Mouse (Mus musculus): ENCODE data around the gene Iqschfp.

Gene Iqschfp

DNA sequence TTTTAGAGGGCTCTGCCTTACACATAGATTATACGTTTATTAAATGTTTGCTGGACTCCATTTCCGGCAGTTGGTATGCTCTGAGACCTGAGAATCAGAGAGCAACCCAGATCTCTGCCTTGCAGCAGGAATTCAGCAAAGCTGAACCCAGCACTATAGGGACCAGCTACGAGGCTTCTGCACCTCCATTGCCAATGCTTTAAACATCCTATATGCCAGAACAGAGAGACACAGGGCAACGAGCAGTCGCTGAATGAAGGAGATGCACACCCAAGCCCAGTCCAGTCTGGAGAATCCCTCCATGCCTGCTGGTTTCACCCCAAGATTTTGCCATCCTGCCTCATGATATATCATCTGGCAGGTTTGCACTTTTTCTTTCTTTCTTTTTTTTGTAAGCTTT lies 684.9 kb downstream of the Iqschfp start:
- DNase-seq (ENCODE audit: low read depth, low spot score): no peak
- no peaks in the 10 kb centered on the region for H3K27me3 ChIP-seq (ENCODE audit: control insufficient read depth, insufficient read depth, low read length, poor library complexity, severe bottlenecking)
- H3K36me3 ChIP-seq (ENCODE audit: control insufficient read depth, insufficient read depth, low read length, poor library complexity, severe bottlenecking): no peaks in the 10 kb centered on the region; the same call in 1 of the 2 replicates

DNA sequence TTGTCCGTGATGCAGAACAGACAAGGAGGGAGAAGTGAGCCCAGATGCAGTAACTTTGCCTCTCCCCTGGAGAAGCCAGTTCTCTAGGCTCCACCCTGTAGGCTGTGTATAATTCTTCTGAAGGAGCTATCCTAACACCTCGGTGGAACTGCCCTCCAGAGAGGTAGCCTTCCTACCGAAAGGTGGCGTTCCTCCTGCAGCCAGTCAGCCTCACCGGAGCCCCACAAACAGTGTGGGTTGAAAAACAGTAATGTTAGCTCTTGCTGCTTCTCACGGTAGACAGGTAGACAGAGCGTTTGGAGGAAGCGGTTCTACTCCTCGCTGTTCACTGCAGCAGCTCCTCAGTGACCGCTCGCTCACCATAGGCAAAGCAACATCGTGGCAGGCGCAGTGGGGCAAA lies 689.6 kb downstream of the Iqschfp start:
- Histone ChIP-seq H3K36me3 (ENCODE audit: control insufficient read depth, insufficient read depth, low read length, poor library complexity, severe bottlenecking) (no peaks in the 10 kb centered on the region; the same call in 1 of the 2 replicates), H3K27me3 (ENCODE audit: control insufficient read depth, insufficient read depth, low read length, poor library complexity, severe bottlenecking) (no peaks in the 10 kb centered on the region)
- no peak for DNase-seq (ENCODE audit: low read depth, low spot score)

- H3K36me3 ChIP-seq (ENCODE audit: control insufficient read depth, insufficient read depth, low read length, poor library complexity, severe bottlenecking): no peaks in the 10 kb centered on the region; the same call in 1 of the 2 replicates
- DNase-seq (ENCODE audit: low read depth, low spot score): peak; percentile 29
- no peaks in the 10 kb centered on the region for H3K27me3 ChIP-seq (ENCODE audit: control insufficient read depth, insufficient read depth, low read length, poor library complexity, severe bottlenecking)
Measured at GRCm38 (mm10) chr3:68582103-68582740, 690.2 kb downstream of the Iqschfp start.

- H3K36me3 ChIP-seq (ENCODE audit: control insufficient read depth, insufficient read depth, low read length, poor library complexity, severe bottlenecking): no peaks in the 10 kb centered on the region; the same call in 1 of the 2 replicates
- no peak for DNase-seq (ENCODE audit: low read depth, low spot score)
- H3K27me3 ChIP-seq (ENCODE audit: control insufficient read depth, insufficient read depth, low read length, poor library complexity, severe bottlenecking): no peaks in the 10 kb centered on the region
Measured at GRCm38 (mm10) chr3:68583031-68583693, 691.1 kb downstream of the Iqschfp start.

- Histone ChIP-seq H3K27me3 (ENCODE audit: control insufficient read depth, insufficient read depth, low read length, poor library complexity, severe bottlenecking) (no peaks in the 10 kb centered on the region), H3K36me3 (ENCODE audit: control insufficient read depth, insufficient read depth, low read length, poor library complexity, severe bottlenecking) (no peaks in the 10 kb centered on the region; the same call in 1 of the 2 replicates)
- DNase-seq (ENCODE audit: low read depth, low spot score): no peak
Measured at GRCm38 (mm10) chr3:68583771-68584511, 691.9 kb downstream of the Iqschfp start.

GRCm38 (mm10) chr3:68585213-68585612 lies 693.2 kb downstream of the Iqschfp start:
- Histone ChIP-seq H3K36me3 (ENCODE audit: control insufficient read depth, insufficient read depth, low read length, poor library complexity, severe bottlenecking) (no peaks in the 10 kb centered on the region; the same call in 1 of the 2 replicates), H3K27me3 (ENCODE audit: control insufficient read depth, insufficient read depth, low read length, poor library complexity, severe bottlenecking) (no peaks in the 10 kb centered on the region)
- no peak for DNase-seq (ENCODE audit: low read depth, low spot score)

DNA sequence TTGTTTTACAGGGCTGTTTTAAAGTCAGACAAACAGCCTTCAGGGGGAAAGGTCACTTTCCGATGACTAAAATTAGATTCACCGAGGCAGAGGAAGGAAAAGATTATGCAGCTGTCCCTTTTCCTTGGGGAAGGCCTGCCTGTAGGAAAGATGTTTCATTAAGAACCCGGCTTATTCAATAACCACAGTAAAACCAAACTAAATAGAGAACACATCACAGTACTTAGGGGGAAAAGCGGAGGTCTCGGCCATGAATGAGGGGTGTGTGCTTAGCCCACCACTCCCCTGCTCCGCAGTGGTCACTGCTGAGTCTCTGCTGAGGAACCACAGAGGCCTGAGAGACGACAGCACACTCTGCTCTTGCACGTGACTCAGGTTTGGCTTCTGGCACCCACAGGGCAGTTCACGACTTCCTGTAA lies 694.6 kb downstream of the Iqschfp start:
- DNase-seq (ENCODE audit: low read depth, low spot score): no peak
- Histone ChIP-seq H3K27me3 (ENCODE audit: control insufficient read depth, insufficient read depth, low read length, poor library complexity, severe bottlenecking) (no peaks in the 10 kb centered on the region), H3K36me3 (ENCODE audit: control insufficient read depth, insufficient read depth, low read length, poor library complexity, severe bottlenecking) (no peaks in the 10 kb centered on the region; the same call in 1 of the 2 replicates)

- Histone ChIP-seq H3K36me3 (ENCODE audit: control insufficient read depth, insufficient read depth, low read length, poor library complexity, severe bottlenecking) (no peaks in the 10 kb centered on the region), H3K27me3 (ENCODE audit: control insufficient read depth, insufficient read depth, low read length, poor library complexity, severe bottlenecking) (no peaks in the 10 kb centered on the region)
- DNase-seq (ENCODE audit: low read depth, low spot score): no peak
Measured at GRCm38 (mm10) chr3:68587567-68588245, 695.7 kb downstream of the Iqschfp start.

DNA sequence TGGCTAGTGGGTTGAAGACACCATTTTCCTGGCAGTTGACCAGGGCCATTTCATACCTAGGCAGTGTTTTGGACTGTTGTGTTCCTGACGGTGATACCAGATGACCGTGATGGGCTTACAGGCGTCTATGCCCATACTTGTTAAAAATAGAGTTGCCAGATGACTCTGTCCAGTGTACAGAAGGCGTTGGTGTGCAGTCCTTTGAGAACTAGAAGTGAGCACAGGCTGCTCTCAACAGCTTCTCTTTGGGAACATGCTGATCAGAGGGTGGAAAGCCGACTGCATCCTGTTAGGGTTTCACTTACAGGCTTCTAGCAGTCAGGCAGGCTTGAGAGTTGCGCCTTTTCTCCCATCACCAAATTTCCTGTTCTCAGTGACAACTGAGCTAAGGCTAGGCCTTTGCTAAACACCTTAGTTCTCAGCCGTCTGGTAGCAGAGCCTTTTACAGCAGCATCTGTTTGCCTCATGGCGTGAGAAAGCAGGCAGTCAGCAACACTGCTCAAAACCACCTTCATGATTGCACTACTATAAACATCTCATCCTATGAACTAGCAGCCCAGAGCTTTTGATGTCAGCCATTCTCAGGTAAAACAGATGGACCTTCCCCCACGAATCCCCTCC lies 697.3 kb downstream of the Iqschfp start:
- Histone ChIP-seq H3K36me3 (ENCODE audit: control insufficient read depth, insufficient read depth, low read length, poor library complexity, severe bottlenecking) (no peaks in the 10 kb centered on the region), H3K27me3 (ENCODE audit: control insufficient read depth, insufficient read depth, low read length, poor library complexity, severe bottlenecking) (no peaks in the 10 kb centered on the region)

GRCm38 (mm10) chr3:68590436-68590835 lies 698.4 kb downstream of the Iqschfp start:
- Histone ChIP-seq H3K36me3 (ENCODE audit: control insufficient read depth, insufficient read depth, low read length, poor library complexity, severe bottlenecking) (no peaks in the 10 kb centered on the region), H3K27me3 (ENCODE audit: control insufficient read depth, insufficient read depth, low read length, poor library complexity, severe bottlenecking) (no peaks in the 10 kb centered on the region)
- no peak for DNase-seq (ENCODE audit: low read depth, low spot score)

More for the DNA sequence above, 697.3 kb downstream of the Iqschfp start:
- no peak for DNase-seq (ENCODE audit: low read depth, low spot score)

GRCm38 (mm10) chr3:68592575-68592974 lies 700.5 kb downstream of the Iqschfp start:
- no peak for DNase-seq (ENCODE audit: low read depth, low spot score)
- Histone ChIP-seq H3K27me3 (ENCODE audit: control insufficient read depth, insufficient read depth, low read length, poor library complexity, severe bottlenecking) (no peaks in the 10 kb centered on the region), H3K36me3 (ENCODE audit: control insufficient read depth, insufficient read depth, low read length, poor library complexity, severe bottlenecking) (no peaks in the 10 kb centered on the region)

- DNase-seq (ENCODE audit: low read depth, low spot score): no peak
Measured at GRCm38 (mm10) chr3:68593073-68593867, 701.2 kb downstream of the Iqschfp start.

DNA sequence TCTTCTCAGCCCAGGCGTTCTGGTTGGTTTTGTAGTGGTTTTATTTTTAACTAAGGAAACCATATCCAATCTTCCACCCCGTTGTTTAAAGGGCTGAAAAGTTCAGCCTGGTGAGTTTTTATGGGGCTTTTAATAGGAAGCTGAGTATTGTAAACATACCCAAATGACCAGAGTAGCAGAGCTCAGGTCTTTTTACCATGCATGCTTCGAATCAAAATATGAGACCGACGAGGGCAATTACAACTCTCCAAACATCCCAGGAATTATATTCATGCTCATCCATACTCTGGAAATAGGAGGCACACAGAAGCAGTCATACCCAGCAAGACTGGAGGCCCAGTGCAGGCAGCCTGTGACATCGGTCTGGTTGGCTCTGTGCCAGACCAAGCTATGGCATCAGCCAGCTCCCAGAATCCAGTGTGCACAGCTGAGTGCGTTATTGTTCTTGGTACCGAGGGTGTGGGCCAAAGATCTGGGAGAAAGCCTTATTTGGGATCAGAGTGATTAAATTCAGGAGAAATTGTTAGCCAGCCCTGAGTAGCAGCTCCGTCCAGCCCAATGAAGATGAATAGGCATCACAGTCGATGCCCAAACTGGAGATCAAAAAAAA lies 703.4 kb downstream of the Iqschfp start:
- no peak for DNase-seq (ENCODE audit: low read depth, low spot score)
- Histone ChIP-seq H3K36me3 (ENCODE audit: control insufficient read depth, insufficient read depth, low read length, poor library complexity, severe bottlenecking) (no peaks in the 10 kb centered on the region), H3K27me3 (ENCODE audit: control insufficient read depth, insufficient read depth, low read length, poor library complexity, severe bottlenecking) (no peaks in the 10 kb centered on the region)

More at GRCm38 (mm10) chr3:68593073-68593867, 701.2 kb downstream of the Iqschfp start:
- no peaks in the 10 kb centered on the region for H3K36me3 ChIP-seq (ENCODE audit: control insufficient read depth, insufficient read depth, low read length, poor library complexity, severe bottlenecking)
- no peaks in the 10 kb centered on the region for H3K27me3 ChIP-seq (ENCODE audit: control insufficient read depth, insufficient read depth, low read length, poor library complexity, severe bottlenecking)

Data from splenic B cell, adult 2 months (primary cell).